Mouse (Mus musculus) myocyte (in vitro differentiated cells): Measurements from ENCODE around the gene Snap91.

Experiments used
- MAX ChIP-seq: IDR thresholded peaks from one replicate; pipeline ENCODE4 v1.6.1; 2011; ENCODE audit warnings: low read depth, mild to moderate bottlenecking, control low read depth
- POLR2A ChIP-seq: IDR thresholded peaks from one replicate; pipeline ENCODE4 v1.6.1; 2011; ENCODE audit warnings: low read depth, mild to moderate bottlenecking, control low read depth, moderate library complexity; ENCODE audit not compliant: insufficient read length
- POLR2AphosphoS2 ChIP-seq: IDR thresholded peaks from one replicate; pipeline ENCODE4 v1.6.1; 2011; ENCODE audit warnings: low read depth, control low read depth; ENCODE audit not compliant: insufficient read length
- SRF ChIP-seq: IDR thresholded peaks from one replicate; pipeline ENCODE4 v1.6.1; 2011; ENCODE audit warnings: low read depth; ENCODE audit not compliant: control insufficient read depth, insufficient read length
- TCF12 ChIP-seq: IDR thresholded peaks from one replicate; pipeline ENCODE4 v1.6.1; 2011; ENCODE audit warnings: mild to moderate bottlenecking, control low read depth; ENCODE audit not compliant: poor library complexity, insufficient read depth, severe bottlenecking
- TCF3 ChIP-seq: IDR thresholded peaks from one replicate; pipeline ENCODE4 v1.6.1; 2011; ENCODE audit warnings: low read depth, control low read depth; ENCODE audit not compliant: insufficient read length
- USF1 ChIP-seq: IDR thresholded peaks from one replicate; pipeline ENCODE4 v1.6.1; 2011; ENCODE audit warnings: low read depth, mild to moderate bottlenecking, control low read depth, moderate library complexity

GRCm38 (mm10) chr9:86817673-86818072, 62.8 kb downstream of the Snap91 start:
- TF ChIP-seq POLR2A (no peak), USF1 (no peak), MAX (no peak), TCF3 (no peak), POLR2AphosphoS2 (no peak), TCF12 (no peak), SRF (no peak)
